Mouse (Mus musculus) intestine, postnatal 0 days (tissue): ENCODE data around the gene Pbx4. TPM values are rescaled to one million over a fixed set of nuclear protein-coding genes. Genes with fewer than 3 reads are reported as not detected.

Source experiments
- ATAC-seq: fragments of 200-750 bp; cut with Nextera tagmentation; 2 replicates; pipeline ENCODE4 v1.8.0; 2017; ENCODE audit warnings: mild to moderate bottlenecking, moderate TSS enrichment, moderate library complexity
- H3K27ac ChIP-seq: fragments of 300-500 bp; sonication (generic); 2 replicates; pipeline ENCODE4 v1.5.1; 2014; ENCODE audit warnings: mild to moderate bottlenecking, low read depth, low read length, moderate library complexity
- H3K27me3 ChIP-seq: fragments of 300-500 bp; sonication (generic); replicated peaks from 2 replicates; pipeline ENCODE4 v1.6.1; 2014; ENCODE audit warnings: low read length, mixed read lengths; ENCODE audit not compliant: control insufficient read depth, insufficient read depth
- H3K36me3 ChIP-seq: fragments of 300-500 bp; sonication (generic); 2 replicates; pipeline ENCODE4 v1.6.1; 2014; ENCODE audit warnings: mild to moderate bottlenecking, moderate library complexity; ENCODE audit not compliant: control insufficient read depth, insufficient read depth
- H3K4me1 ChIP-seq: fragments of 300-500 bp; sonication (generic); replicated peaks from 2 replicates; pipeline ENCODE4 v1.6.1; 2014; ENCODE audit warnings: antibody characterized with exemption, low read length, mixed read lengths; ENCODE audit not compliant: control insufficient read depth, insufficient read depth
- H3K4me2 ChIP-seq: fragments of 300-500 bp; sonication (generic); replicated peaks from 2 replicates; pipeline ENCODE4 v1.6.1; 2014; ENCODE audit warnings: low read depth, mild to moderate bottlenecking, moderate library complexity
- H3K4me3 ChIP-seq: fragments of 300-500 bp; sonication (generic); 2 replicates; pipeline ENCODE4 v1.5.1; 2014; ENCODE audit warnings: low read depth, low read length
- H3K9ac ChIP-seq: fragments of 300-500 bp; sonication (generic); 2 replicates; pipeline ENCODE4 v1.6.1; 2014; ENCODE audit warnings: mild to moderate bottlenecking, low read depth, low read length
- H3K9me3 ChIP-seq: fragments of 300-500 bp; sonication (generic); 2 replicates; pipeline ENCODE4 v1.6.1; 2016; ENCODE audit warnings: mixed run types; ENCODE audit not compliant: control insufficient read depth
- CTCF ChIP-seq: sonication (generic); IDR thresholded peaks from 2 replicates; pipeline ENCODE4 v1.5.1; 2016; ENCODE audit warnings: low read depth, mild to moderate bottlenecking, control low read depth, antibody characterized with exemption, moderate library complexity
- WGBS: fragments of 180-500 bp; shearing (Covaris S2); extraction: QIAGEN DNeasy Blood & Tissue Kit; methylation state at CpG from one replicate; pipeline ENCODE4 v1.1.7; 2014; 5-methylcytosine and 5-hydroxymethylcytosine counted together
- polyA plus RNA-seq: library from polyadenylated mRNA; unstranded; fragments of >200 nt; fragmentation: Nextera tagmentation; extraction: Ambion mirVana; gene quantifications from 2 replicates; pipeline ENCODE4 v1.2.1, GENCODE M21; 2015

Gene Pbx4
- polyA plus RNA-seq, 1 experiment from 2014 or later = 2.7 TPM

DNA sequence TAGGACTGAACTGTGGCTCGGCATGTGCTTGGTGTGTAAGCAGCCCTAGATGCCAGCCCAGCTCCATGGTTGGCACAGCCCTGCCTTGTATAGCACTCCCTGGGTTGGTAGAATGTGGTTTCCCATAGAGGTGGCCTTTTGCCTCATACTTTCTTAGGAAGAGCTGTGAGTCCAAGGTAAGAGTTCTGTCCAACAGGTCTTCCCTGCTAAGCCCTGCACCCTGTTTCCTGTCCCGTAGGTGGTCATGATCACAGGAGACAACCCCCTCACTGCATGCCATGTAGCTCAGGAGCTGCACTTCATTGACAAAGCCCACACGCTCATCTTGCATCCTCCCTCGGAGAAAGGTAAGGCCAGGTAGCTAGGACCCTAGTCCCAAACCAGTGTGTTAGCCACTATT, 30.5 kb upstream of the Pbx4 start:
- Histone ChIP-seq H3K9me3 (no peaks in the 10 kb centered on the region), H3K36me3 (peaks cover 94% of the 10 kb centered on the region), H3K9ac (no peak overlapping the region), H3K4me3 (no peak overlapping the region), H3K27me3 (no peaks in the 10 kb centered on the region), H3K4me1 (no peaks in the 10 kb centered on the region), H3K4me2 (no peak overlapping the region), H3K27ac (no peak overlapping the region)
- TF ChIP-seq CTCF = no peak
- no peak for ATAC-seq
- 94% methylated on average over 4 of the region's 4 CpGs for WGBS

DNA sequence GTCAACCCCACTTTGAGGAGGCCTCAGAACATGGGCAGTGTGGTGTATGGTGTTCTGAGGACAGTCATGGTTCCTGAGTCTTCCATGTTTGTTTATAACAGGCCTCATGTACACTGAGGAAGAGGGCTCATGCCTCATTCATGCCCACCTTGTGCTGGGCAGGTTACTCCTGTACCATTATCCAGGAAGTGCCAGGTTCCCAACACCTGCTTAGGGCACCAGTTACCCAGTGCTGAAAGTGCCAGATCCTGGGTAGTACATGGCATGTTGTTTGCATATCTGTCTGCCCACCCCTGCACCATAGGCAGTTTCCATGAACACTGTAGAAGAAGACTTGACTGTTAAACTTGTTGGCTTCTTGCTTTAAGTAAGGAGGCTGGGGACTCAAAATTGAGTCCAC, 30.1 kb upstream of the Pbx4 start:
- H3K4me1 ChIP-seq = no peaks in the 10 kb centered on the region
- H3K27ac ChIP-seq = no peak overlapping the region
- no peaks in the 10 kb centered on the region for H3K9me3 ChIP-seq
- no peak for TF ChIP-seq CTCF
- H3K4me3 ChIP-seq = no peak overlapping the region
- no peak for ATAC-seq
- no peaks in the 10 kb centered on the region for H3K27me3 ChIP-seq
- no peak overlapping the region for H3K4me2 ChIP-seq
- peaks cover 94% of the 10 kb centered on the region for H3K36me3 ChIP-seq
- H3K9ac ChIP-seq = no peak overlapping the region

DNA sequence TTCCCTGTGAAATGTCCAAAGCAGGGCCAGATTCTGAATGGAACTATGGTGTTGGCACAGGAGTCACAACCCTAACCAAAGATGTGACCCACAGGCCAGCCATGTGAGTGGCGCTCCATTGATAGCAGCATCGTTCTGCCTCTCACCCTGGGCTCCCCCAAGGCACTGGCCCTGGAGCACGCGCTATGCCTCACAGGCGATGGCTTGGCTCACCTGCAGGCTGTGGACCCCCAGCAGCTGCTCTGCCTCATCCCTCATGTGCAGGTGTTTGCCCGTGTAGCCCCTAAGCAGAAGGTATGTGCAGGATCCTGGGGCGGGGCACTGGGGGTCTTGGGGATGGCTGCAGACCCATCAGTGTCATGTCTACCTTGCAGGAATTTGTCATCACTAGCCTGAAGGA, 28.9 kb upstream of the Pbx4 start:
- no peak for ATAC-seq
- no peaks in the 10 kb centered on the region for H3K4me1 ChIP-seq
- H3K9me3 ChIP-seq = no peaks in the 10 kb centered on the region
- H3K36me3 ChIP-seq = peaks cover 89% of the 10 kb centered on the region
- H3K4me3 ChIP-seq = no peak overlapping the region
- no peaks in the 10 kb centered on the region for H3K27me3 ChIP-seq
- WGBS = 88% methylated on average over 7 of the region's 7 CpGs
- TF ChIP-seq CTCF = no peak
- no peak overlapping the region for H3K9ac ChIP-seq
- H3K27ac ChIP-seq = no peak overlapping the region
- H3K4me2 ChIP-seq = no peak overlapping the region

DNA sequence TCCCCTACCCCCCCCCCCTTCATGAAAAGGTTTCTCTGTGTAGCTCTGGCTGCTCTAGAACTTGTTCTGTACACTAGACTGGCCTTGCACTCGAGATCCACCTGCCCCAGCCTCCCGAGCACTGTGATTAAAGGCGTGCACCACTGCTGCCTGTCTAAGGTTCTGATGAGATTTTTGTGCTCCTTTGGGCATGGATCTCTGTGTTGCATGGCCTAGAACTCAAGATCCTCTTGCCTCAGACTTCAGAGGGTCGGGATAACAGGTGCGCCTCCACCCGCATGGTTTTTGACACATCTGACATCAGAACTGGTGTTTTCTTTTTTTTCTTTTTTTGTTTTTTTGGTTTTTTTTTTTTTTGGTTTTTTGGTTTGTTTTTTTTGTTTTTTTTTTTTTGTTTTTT, 27.8 kb upstream of the Pbx4 start:
- 91% methylated on average over 6 of the region's 6 CpGs for WGBS
- Histone ChIP-seq H3K4me3 (no peak overlapping the region), H3K9me3 (no peaks in the 10 kb centered on the region), H3K36me3 (peaks cover 78% of the 10 kb centered on the region), H3K4me1 (no peaks in the 10 kb centered on the region), H3K9ac (no peak overlapping the region), H3K27me3 (no peaks in the 10 kb centered on the region), H3K27ac (no peak overlapping the region), H3K4me2 (no peak overlapping the region)
- no peak for ATAC-seq
- TF ChIP-seq CTCF = no peak

DNA sequence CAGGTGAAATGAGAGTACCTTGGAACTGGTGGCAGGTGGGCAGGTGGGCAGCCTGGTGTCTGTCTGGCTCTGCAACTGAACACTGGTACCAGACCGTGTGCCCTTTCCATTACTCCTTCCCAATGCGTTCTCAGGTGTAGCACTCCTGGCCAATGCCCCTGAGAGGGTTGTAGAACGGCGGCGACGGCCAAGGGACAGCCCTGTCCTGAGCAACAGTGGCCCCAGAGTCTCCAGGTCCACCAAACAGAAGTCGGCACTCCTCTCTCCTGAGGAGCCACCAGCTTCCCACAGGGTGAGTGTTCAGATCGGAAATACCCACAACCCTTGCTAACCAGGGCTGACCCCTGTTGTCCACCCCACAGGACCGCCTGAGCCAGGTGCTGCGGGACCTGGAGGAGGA, 27.2 kb upstream of the Pbx4 start:
- 93% methylated on average over 9 of the region's 10 CpGs for WGBS

DNA sequence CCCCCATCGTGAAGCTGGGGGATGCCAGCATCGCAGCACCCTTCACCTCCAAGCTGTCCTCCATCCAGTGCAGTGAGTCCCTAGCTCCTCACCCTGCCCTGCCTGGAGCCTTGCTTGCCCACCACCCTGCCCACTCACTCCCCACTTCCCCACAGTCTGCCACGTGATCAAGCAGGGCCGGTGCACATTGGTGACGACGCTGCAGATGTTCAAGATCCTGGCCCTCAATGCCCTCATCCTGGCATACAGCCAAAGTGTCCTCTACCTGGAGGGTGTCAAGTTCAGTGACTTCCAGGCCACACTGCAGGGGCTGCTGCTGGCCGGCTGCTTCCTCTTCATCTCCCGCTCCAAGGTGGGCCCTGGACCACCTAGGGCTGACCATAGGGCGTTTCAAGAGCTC, 26.8 kb upstream of the Pbx4 start:
- 94% methylated on average over 9 of the region's 9 CpGs for WGBS
- H3K36me3 ChIP-seq = peaks cover 71% of the 10 kb centered on the region
- no peak overlapping the region for H3K4me2 ChIP-seq
- TF ChIP-seq CTCF = no peak
- no peak for ATAC-seq
- no peaks in the 10 kb centered on the region for H3K4me1 ChIP-seq
- no peak overlapping the region for H3K9ac ChIP-seq
- no peak overlapping the region for H3K27ac ChIP-seq
- no peaks in the 10 kb centered on the region for H3K9me3 ChIP-seq
- H3K27me3 ChIP-seq = no peaks in the 10 kb centered on the region
- no peak overlapping the region for H3K4me3 ChIP-seq

More for the DNA sequence above, 27.2 kb upstream of the Pbx4 start:
- H3K36me3 ChIP-seq = peaks cover 72% of the 10 kb centered on the region
- no peak overlapping the region for H3K4me2 ChIP-seq
- no peak for TF ChIP-seq CTCF
- H3K9me3 ChIP-seq = no peaks in the 10 kb centered on the region
- no peak overlapping the region for H3K4me3 ChIP-seq
- no peak overlapping the region for H3K9ac ChIP-seq
- H3K27me3 ChIP-seq = no peaks in the 10 kb centered on the region
- H3K27ac ChIP-seq = no peak overlapping the region
- no peaks in the 10 kb centered on the region for H3K4me1 ChIP-seq
- ATAC-seq = no peak

DNA sequence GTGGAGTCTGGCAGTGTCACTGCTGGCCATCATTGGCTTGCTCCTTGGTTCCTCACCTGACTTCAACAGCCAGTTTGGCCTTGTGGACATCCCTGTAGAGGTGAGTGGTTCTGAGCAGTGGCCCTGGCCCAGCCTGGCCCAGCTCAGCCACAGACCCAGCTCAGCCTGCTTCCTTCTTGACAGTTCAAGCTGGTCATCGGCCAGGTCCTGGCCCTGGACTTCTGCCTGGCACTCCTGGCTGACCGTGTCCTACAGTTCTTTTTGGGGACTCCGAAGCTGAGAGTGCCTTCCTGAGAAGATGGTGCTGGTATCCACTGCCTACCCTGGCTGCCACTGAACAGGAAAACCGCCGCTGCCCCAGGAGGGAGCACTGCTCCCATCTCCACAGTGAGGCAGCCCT, 25.1 kb upstream of the Pbx4 start:
- Histone ChIP-seq H3K27ac (no peak overlapping the region), H3K9me3 (no peaks in the 10 kb centered on the region), H3K27me3 (no peaks in the 10 kb centered on the region), H3K4me3 (no peak overlapping the region), H3K4me1 (no peaks in the 10 kb centered on the region), H3K4me2 (no peak overlapping the region), H3K36me3 (peaks cover 66% of the 10 kb centered on the region), H3K9ac (no peak overlapping the region)
- ATAC-seq = no peak
- 92% methylated on average over 5 of the region's 5 CpGs for WGBS
- TF ChIP-seq CTCF = no peak
